Mouse (Mus musculus): Measurements from ENCODE around the gene Rnls. TPM values are rescaled to one million over a fixed set of nuclear protein-coding genes. Genes with fewer than 3 reads are reported as not detected.

Gene Rnls
- polyA plus RNA-seq, 1 experiment from 2014 or later: 7.5 TPM

DNA sequence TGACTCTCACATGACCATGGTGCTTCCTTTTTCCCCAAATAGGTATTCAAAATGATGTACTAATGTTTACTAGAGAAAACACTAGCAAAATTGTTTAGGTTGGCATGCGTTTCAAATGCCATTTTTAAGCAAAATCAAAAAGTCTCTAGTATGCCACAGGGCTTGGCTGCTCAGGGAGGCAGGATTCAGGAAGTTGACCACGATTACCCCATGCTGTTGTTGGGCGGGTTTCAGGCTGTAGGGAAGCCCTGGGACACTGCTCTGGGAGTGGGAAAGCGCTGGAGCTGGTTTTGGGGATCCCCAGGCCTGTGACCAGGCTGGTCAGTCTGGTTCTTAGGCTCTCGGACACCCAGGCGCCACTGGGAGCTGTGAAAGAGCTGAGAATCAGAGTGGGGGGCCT is 213.7 kb downstream of the Rnls start:
- H3K4me2 ChIP-seq (ENCODE audit: low read depth, low read length): no peak overlapping the region
- no peak overlapping the region for H3K9ac ChIP-seq (ENCODE audit: low read length)
- H3K9me3 ChIP-seq (ENCODE audit: control insufficient read depth, low read length): no peaks in the 10 kb centered on the region
- no peaks in the 10 kb centered on the region for H3K36me3 ChIP-seq (ENCODE audit: control insufficient read depth, insufficient read depth, low read length)
- H3K4me1 ChIP-seq (replicated peaks; ENCODE audit: control insufficient read depth, insufficient read depth, low read length): peaks cover 10% of the 10 kb centered on the region; the same call in 1 of the 2 replicates
- H3K27me3 ChIP-seq (ENCODE audit: control insufficient read depth, insufficient read depth, low read depth, low read length): no peaks in the 10 kb centered on the region
- no peak overlapping the region for H3K27ac ChIP-seq (ENCODE audit: low read length)
- no peak for ATAC-seq (ENCODE audit: low read depth)
- WGBS: 58% methylated on average over 6 of the region's 6 CpGs
- no peak overlapping the region for H3K4me3 ChIP-seq (ENCODE audit: low read length)

- Histone ChIP-seq H3K9ac (ENCODE audit: low read length) (no peak overlapping the region), H3K9me3 (ENCODE audit: control insufficient read depth, low read length) (no peaks in the 10 kb centered on the region), H3K27me3 (ENCODE audit: control insufficient read depth, insufficient read depth, low read depth, low read length) (no peaks in the 10 kb centered on the region), H3K36me3 (ENCODE audit: control insufficient read depth, insufficient read depth, low read length) (no peaks in the 10 kb centered on the region), H3K27ac (ENCODE audit: low read length) (no peak overlapping the region), H3K4me1 (replicated peaks; ENCODE audit: control insufficient read depth, insufficient read depth, low read length) (peaks cover 6% of the 10 kb centered on the region; the same call in 1 of the 2 replicates), H3K4me3 (ENCODE audit: low read length) (no peak overlapping the region), H3K4me2 (ENCODE audit: low read depth, low read length) (no peak overlapping the region)
- ATAC-seq (ENCODE audit: low read depth): no peak
These were observed 218.1 kb downstream of the Rnls start for GRCm38 (mm10) chr19:33173991-33174390.

DNA sequence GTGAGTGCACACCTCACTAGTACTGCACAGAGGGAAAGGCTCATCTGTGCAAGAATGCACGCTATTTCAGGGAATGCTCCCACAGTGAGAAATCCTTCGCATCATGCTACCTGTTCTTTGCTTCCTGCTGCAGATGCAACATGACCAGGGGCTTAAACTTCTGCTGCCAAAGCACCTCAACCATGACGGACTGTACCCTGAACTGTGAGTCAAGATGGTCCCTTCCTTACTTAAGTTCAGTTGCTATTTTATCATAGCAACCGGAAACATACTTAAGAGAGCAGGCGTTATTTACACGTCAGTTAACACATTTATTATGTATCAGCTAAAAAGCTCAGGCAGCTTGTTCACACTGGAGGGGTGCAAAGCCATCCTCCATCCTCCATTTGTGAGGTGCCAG is 222.2 kb downstream of the Rnls start:
- Histone ChIP-seq H3K9ac (ENCODE audit: low read length) (no peak overlapping the region), H3K27ac (ENCODE audit: low read length) (no peak overlapping the region), H3K4me1 (replicated peaks; ENCODE audit: control insufficient read depth, insufficient read depth, low read length) (peaks cover 5% of the 10 kb centered on the region; the same call in 1 of the 2 replicates), H3K4me2 (ENCODE audit: low read depth, low read length) (no peak overlapping the region), H3K9me3 (ENCODE audit: control insufficient read depth, low read length) (no peaks in the 10 kb centered on the region), H3K4me3 (ENCODE audit: low read length) (no peak overlapping the region), H3K27me3 (ENCODE audit: control insufficient read depth, insufficient read depth, low read depth, low read length) (no peaks in the 10 kb centered on the region), H3K36me3 (ENCODE audit: control insufficient read depth, insufficient read depth, low read length) (no peaks in the 10 kb centered on the region)
- no peak for ATAC-seq (ENCODE audit: low read depth)
- WGBS: 69% methylated on average over 6 of the region's 6 CpGs

GRCm38 (mm10) chr19:33167528-33168264 is 224.4 kb downstream of the Rnls start:
- Histone ChIP-seq H3K4me2 (ENCODE audit: low read depth, low read length) (peak overlapping the region; percentile 32), H3K27ac (ENCODE audit: low read length) (no peak overlapping the region), H3K4me1 (replicated peaks; ENCODE audit: control insufficient read depth, insufficient read depth, low read length) (peaks cover 5% of the 10 kb centered on the region; the same call in 1 of the 2 replicates), H3K9ac (ENCODE audit: low read length) (no peak overlapping the region), H3K4me3 (ENCODE audit: low read length) (no peak overlapping the region), H3K27me3 (ENCODE audit: control insufficient read depth, insufficient read depth, low read depth, low read length) (no peaks in the 10 kb centered on the region), H3K9me3 (ENCODE audit: control insufficient read depth, low read length) (no peaks in the 10 kb centered on the region), H3K36me3 (ENCODE audit: control insufficient read depth, insufficient read depth, low read length) (no peaks in the 10 kb centered on the region)
- ATAC-seq (ENCODE audit: low read depth): no peak
- 26% methylated on average over 17 of the region's 17 CpGs for WGBS

DNA sequence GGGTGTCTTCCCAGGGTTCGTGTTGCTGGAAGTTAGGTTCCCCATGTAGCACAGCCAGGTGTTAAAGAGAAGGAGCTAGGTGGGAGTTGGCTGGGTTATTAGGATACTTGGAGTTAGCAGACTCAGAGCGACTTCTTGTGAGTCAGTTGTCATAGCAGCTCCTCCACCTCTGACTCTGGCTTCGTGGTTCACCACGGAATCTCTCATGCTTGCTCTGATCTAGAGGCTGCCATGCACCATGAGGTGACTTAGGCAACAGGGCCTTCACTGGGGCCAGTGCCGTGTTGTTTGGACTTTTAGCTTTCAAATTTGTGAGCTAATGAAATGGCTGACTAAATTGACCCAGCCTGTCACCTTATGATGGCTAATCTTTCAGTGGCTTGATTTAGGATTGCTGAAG is 227.3 kb downstream of the Rnls start:
- Histone ChIP-seq H3K4me1 (replicated peaks; ENCODE audit: control insufficient read depth, insufficient read depth, low read length) (peaks cover 5% of the 10 kb centered on the region; the same call in 1 of the 2 replicates), H3K4me3 (ENCODE audit: low read length) (no peak overlapping the region), H3K4me2 (ENCODE audit: low read depth, low read length) (no peak overlapping the region), H3K36me3 (ENCODE audit: control insufficient read depth, insufficient read depth, low read length) (no peaks in the 10 kb centered on the region), H3K27me3 (ENCODE audit: control insufficient read depth, insufficient read depth, low read depth, low read length) (no peaks in the 10 kb centered on the region), H3K9ac (ENCODE audit: low read length) (no peak overlapping the region), H3K27ac (ENCODE audit: low read length) (no peak overlapping the region), H3K9me3 (ENCODE audit: control insufficient read depth, low read length) (no peaks in the 10 kb centered on the region)
- ATAC-seq (ENCODE audit: low read depth): no peak
- 81% methylated on average over 5 of the region's 5 CpGs for WGBS

DNA sequence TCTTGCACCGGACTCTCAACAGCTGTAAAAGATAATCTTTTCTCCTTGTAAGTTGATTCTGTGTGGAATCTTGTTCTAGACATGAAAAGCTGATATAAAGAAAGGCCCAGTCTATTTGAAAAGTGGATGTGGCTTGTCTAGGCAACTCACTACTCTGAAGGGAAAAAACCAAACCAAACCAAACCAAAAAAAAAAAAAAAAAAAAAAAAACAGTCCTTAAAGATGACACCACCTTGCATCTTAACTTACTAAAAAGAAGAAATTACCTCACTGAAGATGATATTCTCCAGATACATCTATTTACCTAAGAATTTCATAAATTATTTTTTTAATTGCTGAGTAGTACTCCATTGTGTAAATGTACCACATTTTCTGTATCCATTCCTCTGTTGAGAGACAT is 230.2 kb downstream of the Rnls start:
- H3K4me2 ChIP-seq (ENCODE audit: low read depth, low read length): no peak overlapping the region
- H3K4me3 ChIP-seq (ENCODE audit: low read length): no peak overlapping the region
- no peak for ATAC-seq (ENCODE audit: low read depth)
- no peaks in the 10 kb centered on the region for H3K9me3 ChIP-seq (ENCODE audit: control insufficient read depth, low read length)
- no peak overlapping the region for H3K27ac ChIP-seq (ENCODE audit: low read length)
- H3K4me1 ChIP-seq (replicated peaks; ENCODE audit: control insufficient read depth, insufficient read depth, low read length): no peaks in the 10 kb centered on the region
- no peaks in the 10 kb centered on the region for H3K36me3 ChIP-seq (ENCODE audit: control insufficient read depth, insufficient read depth, low read length)
- H3K9ac ChIP-seq (ENCODE audit: low read length): no peak overlapping the region
- 40% methylated on average over 1 of the region's 1 CpGs for WGBS
- no peaks in the 10 kb centered on the region for H3K27me3 ChIP-seq (ENCODE audit: control insufficient read depth, insufficient read depth, low read depth, low read length)

DNA sequence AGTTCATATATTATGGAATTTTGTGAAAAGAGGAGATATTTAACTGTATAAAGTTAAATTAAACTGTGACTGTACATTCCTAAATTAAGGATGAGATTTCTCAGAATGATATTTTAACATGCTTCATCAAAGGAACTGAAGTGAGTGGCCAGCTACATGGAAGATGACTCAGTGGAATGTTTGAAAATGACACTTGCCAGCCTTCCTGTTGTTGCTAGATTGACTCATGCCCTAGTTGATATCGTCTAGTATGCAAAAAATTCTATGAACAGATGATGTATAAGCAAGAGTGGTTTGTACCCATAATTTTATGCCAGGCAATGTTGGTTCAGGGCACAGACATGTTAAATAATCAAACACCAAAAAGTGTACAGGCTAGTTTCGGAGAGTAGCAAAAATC is 232.2 kb downstream of the Rnls start:
- Histone ChIP-seq H3K4me1 (replicated peaks; ENCODE audit: control insufficient read depth, insufficient read depth, low read length) (no peaks in the 10 kb centered on the region), H3K4me2 (ENCODE audit: low read depth, low read length) (no peak overlapping the region), H3K27me3 (ENCODE audit: control insufficient read depth, insufficient read depth, low read depth, low read length) (no peaks in the 10 kb centered on the region), H3K4me3 (ENCODE audit: low read length) (no peak overlapping the region), H3K9ac (ENCODE audit: low read length) (no peak overlapping the region), H3K9me3 (ENCODE audit: control insufficient read depth, low read length) (no peaks in the 10 kb centered on the region), H3K36me3 (ENCODE audit: control insufficient read depth, insufficient read depth, low read length) (no peaks in the 10 kb centered on the region), H3K27ac (ENCODE audit: low read length) (no peak overlapping the region)
- 73% methylated on average over 2 of the region's 2 CpGs for WGBS
- no peak for ATAC-seq (ENCODE audit: low read depth)

DNA sequence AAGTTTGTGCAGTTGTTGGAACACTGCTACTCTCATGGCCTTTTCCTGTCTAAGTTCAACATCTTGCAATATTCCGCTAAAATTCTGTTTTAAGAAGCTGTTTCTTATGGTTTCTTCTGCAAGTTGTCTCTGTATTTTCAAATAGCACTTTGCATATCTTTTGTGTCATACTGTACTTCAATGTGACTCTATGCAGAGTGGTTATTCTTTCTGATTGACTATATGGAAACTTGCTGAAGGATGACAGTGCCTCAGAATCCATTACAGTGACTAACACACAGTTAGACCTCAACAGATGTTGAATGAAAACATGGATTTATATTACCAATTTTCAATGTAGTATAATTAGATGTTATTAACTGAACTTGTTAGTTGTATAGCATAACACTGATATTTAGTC is 232.9 kb downstream of the Rnls start:
- H3K27me3 ChIP-seq (ENCODE audit: control insufficient read depth, insufficient read depth, low read depth, low read length): no peaks in the 10 kb centered on the region
- ATAC-seq (ENCODE audit: low read depth): no peak
- H3K4me2 ChIP-seq (ENCODE audit: low read depth, low read length): no peak overlapping the region
- 92% methylated on average over 1 of the region's 1 CpGs for WGBS
- H3K4me3 ChIP-seq (ENCODE audit: low read length): no peak overlapping the region
- no peaks in the 10 kb centered on the region for H3K9me3 ChIP-seq (ENCODE audit: control insufficient read depth, low read length)
- H3K36me3 ChIP-seq (ENCODE audit: control insufficient read depth, insufficient read depth, low read length): no peaks in the 10 kb centered on the region
- H3K4me1 ChIP-seq (replicated peaks; ENCODE audit: control insufficient read depth, insufficient read depth, low read length): no peaks in the 10 kb centered on the region
- no peak overlapping the region for H3K27ac ChIP-seq (ENCODE audit: low read length)
- no peak overlapping the region for H3K9ac ChIP-seq (ENCODE audit: low read length)

DNA sequence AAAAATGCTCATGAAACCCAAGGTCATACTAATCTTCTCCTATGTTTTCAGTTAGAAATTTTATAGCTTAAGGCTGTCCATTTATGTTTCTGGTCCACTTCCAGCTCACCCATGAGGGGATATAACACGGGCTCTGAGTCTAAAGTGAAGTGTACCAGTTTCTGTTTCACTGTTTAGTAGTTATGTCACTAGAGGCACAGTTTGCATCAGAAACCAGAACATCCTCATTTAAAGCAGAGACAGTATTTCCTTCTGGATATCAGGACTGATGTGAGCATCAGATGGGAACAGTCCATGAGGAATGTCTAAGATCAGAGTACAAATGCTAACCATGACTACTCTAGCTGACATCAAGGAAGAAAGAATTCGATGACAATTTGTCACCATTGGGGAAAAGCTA is 233.9 kb downstream of the Rnls start:
- Histone ChIP-seq H3K4me2 (ENCODE audit: low read depth, low read length) (no peak overlapping the region), H3K27ac (ENCODE audit: low read length) (no peak overlapping the region), H3K4me3 (ENCODE audit: low read length) (no peak overlapping the region), H3K9me3 (ENCODE audit: control insufficient read depth, low read length) (no peaks in the 10 kb centered on the region), H3K4me1 (replicated peaks; ENCODE audit: control insufficient read depth, insufficient read depth, low read length) (no peaks in the 10 kb centered on the region), H3K27me3 (ENCODE audit: control insufficient read depth, insufficient read depth, low read depth, low read length) (no peaks in the 10 kb centered on the region), H3K9ac (ENCODE audit: low read length) (no peak overlapping the region), H3K36me3 (ENCODE audit: control insufficient read depth, insufficient read depth, low read length) (no peaks in the 10 kb centered on the region)
- 79% methylated on average over 2 of the region's 2 CpGs for WGBS
- ATAC-seq (ENCODE audit: low read depth): no peak

DNA sequence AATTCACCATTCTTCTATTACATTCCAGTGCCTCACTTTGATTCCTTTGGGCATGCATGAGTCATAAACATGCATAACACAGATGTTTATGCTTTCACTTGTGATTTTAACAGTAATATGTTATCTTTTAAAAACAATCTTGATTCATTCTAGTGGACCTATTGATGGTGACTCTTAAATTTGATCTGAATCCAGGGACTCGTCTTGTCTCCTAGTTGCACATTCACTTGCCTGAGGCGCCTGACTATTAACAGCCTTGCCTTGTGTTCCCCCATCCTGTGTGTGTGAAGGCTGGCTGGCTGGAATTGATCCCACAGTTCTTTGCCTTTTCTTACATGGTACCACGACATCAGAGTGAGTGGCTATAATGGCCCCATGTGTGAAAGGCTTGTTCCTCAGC is 243.7 kb downstream of the Rnls start:
- Histone ChIP-seq H3K9me3 (ENCODE audit: control insufficient read depth, low read length) (no peaks in the 10 kb centered on the region), H3K36me3 (ENCODE audit: control insufficient read depth, insufficient read depth, low read length) (no peaks in the 10 kb centered on the region), H3K4me2 (ENCODE audit: low read depth, low read length) (no peak overlapping the region), H3K4me1 (replicated peaks; ENCODE audit: control insufficient read depth, insufficient read depth, low read length) (no peaks in the 10 kb centered on the region), H3K27me3 (ENCODE audit: control insufficient read depth, insufficient read depth, low read depth, low read length) (no peaks in the 10 kb centered on the region), H3K27ac (ENCODE audit: low read length) (no peak overlapping the region), H3K4me3 (ENCODE audit: low read length) (no peak overlapping the region), H3K9ac (ENCODE audit: low read length) (no peak overlapping the region)
- no peak for ATAC-seq (ENCODE audit: low read depth)
- WGBS: 75% methylated on average over 3 of the region's 3 CpGs
